ENCODE assay signal across 8 mouse cellular contexts in genomic region chr11:87639206-87639605, GRCm38 (mm10). TPM values are rescaled to one million over a fixed set of nuclear protein-coding genes. Genes with fewer than 3 reads are reported as not detected.
A peak's percentile ranks its signal among the peaks of the same experiment; 100 is the strongest.
DNase-seq lines count a peak whose midpoint lies in the region; ATAC-seq and TF ChIP-seq lines count a peak whose summit lies in the region.

No protein-coding gene starts in this region.

- no peak for TF ChIP-seq CTCF in brain, embryonic 14.5 days (IDR thresholded peaks at IDR 0.05; ENCODE audit: borderline replicate concordance, extremely low read depth, insufficient read depth, insufficient read length)

- WGBS in heart, embryonic 16.5 days: 0% methylated on average over 29 of the region's 29 CpGs

- H3K27ac ChIP-seq in heart, embryonic 16.5 days (ENCODE audit: low read length): 0 out of 2 replicates have a peak overlapping the region, but pooled peaks have one; percentile 54

- peak; percentile 66 for DNase-seq in ES-CJ7 (ENCODE audit: low read depth, low spot score)
- peak; percentile 58 for DNase-seq in brain, embryonic 14.5 days (ENCODE audit: low read depth)
- peak; percentile 77 for DNase-seq in kidney, postnatal 14 days
- peak; percentile 20 for DNase-seq in skeletal muscle tissue, adult 2 months (ENCODE audit: low read depth, low spot score)
- DNase-seq in layer of hippocampus, adult 18-20 months (ENCODE audit: low spot score in 2 of 2): no peak

- no peaks in the 10 kb centered on the region for H3K9me3 ChIP-seq in heart, embryonic 16.5 days (replicated peaks; ENCODE audit: control insufficient read depth, low read length)
- no peaks in the 10 kb centered on the region for H3K9me3 ChIP-seq in megakaryocyte, embryonic 14.5 days

- 0 out of 2 replicates have a peak, but pooled peaks have one; percentile 22 for TF ChIP-seq POLR2A in brain, embryonic 14.5 days (IDR thresholded peaks at IDR 0.05; ENCODE audit: borderline replicate concordance, extremely low read depth, insufficient read depth, insufficient read length, poor library complexity, severe bottlenecking)

- H3K9ac ChIP-seq in heart, embryonic 16.5 days (ENCODE audit: low read length): peak overlapping the region; percentile 81

- peak overlapping the region; percentile 83 for H3K4me2 ChIP-seq in heart, embryonic 16.5 days (ENCODE audit: low read depth, low read length)

- no peaks in the 10 kb centered on the region for H3K27me3 ChIP-seq in heart, embryonic 16.5 days (ENCODE audit: control insufficient read depth, insufficient read depth, low read length)
- H3K27me3 ChIP-seq in megakaryocyte, embryonic 14.5 days (replicated peaks): no peaks in the 10 kb centered on the region

- no peaks in the 10 kb centered on the region for H3K36me3 ChIP-seq in heart, embryonic 16.5 days (ENCODE audit: control insufficient read depth, insufficient read depth)
- H3K36me3 ChIP-seq in megakaryocyte, embryonic 14.5 days (replicated peaks; ENCODE audit: low read length): no peaks in the 10 kb centered on the region

- ATAC-seq in erythroblast, adult 5-6 weeks (replicated peaks; ENCODE audit: low FRiP score, poor library complexity, severe bottlenecking): peak; percentile 96
- peak; percentile 85 for ATAC-seq in heart, embryonic 16.5 days (replicated peaks; ENCODE audit: extremely low read depth, insufficient read depth, low FRiP score)

- H3K4me3 ChIP-seq in heart, embryonic 16.5 days (ENCODE audit: low read length): peak overlapping the region; percentile 61
- peak overlapping the region; percentile 92 for H3K4me3 ChIP-seq in megakaryocyte, embryonic 14.5 days (replicated peaks)

- 0 out of 2 replicates have a peak, but pooled peaks cover 2% of the 10 kb centered on the region for H3K4me1 ChIP-seq in heart, embryonic 16.5 days (ENCODE audit: control insufficient read depth, insufficient read depth, low read length)
- H3K4me1 ChIP-seq in megakaryocyte, embryonic 14.5 days: peaks cover 11% of the 10 kb centered on the region

RNA-seq across cellular contexts. Expression of gene Hsf5, which starts 22.2 kb away (rescaled TPM):
- 0.23 and 0.26 TPM in 2 replicates for polyA plus RNA-seq in brain, embryonic 14.5 days (2012; rRNA removed)
- 0.38 TPM in 1 of 2 replicates, not detected in the other for total RNA-seq in erythroblast, adult 5-6 weeks (2015; ENCODE audit: low replicate concordance)
- not detected in 2 replicates for total RNA-seq in erythroblast, adult 5-6 weeks (2017; ENCODE audit: low replicate concordance)
- polyA plus RNA-seq in heart, embryonic 16.5 days (2015; fragmentation: Nextera tagmentation; extraction: Ambion mirVana): 0.10 and 0.14 TPM in 2 replicates
- polyA plus RNA-seq in megakaryocyte, embryonic 14.5 days (2012; ENCODE audit: insufficient read depth, low replicate concordance): not detected in 2 replicates
- under 1 TPM; 0.47 to 0.66 TPM for total RNA-seq in layer of hippocampus, adult 18-20 months (2021)

RNA-seq across cellular contexts. Expression of gene Rnf43, which starts 23.3 kb away (rescaled TPM):
- 0.87 and 1.4 TPM in 2 replicates for polyA plus RNA-seq in brain, embryonic 14.5 days (2012; rRNA removed)
- total RNA-seq in erythroblast, adult 5-6 weeks (2015; ENCODE audit: low replicate concordance): not detected in 2 replicates
- 0.98 and 1.0 TPM in 2 replicates for total RNA-seq in erythroblast, adult 5-6 weeks (2017; ENCODE audit: low replicate concordance)
- polyA plus RNA-seq in heart, embryonic 16.5 days (2015; fragmentation: Nextera tagmentation; extraction: Ambion mirVana): 2.1 and 2.4 TPM in 2 replicates
- polyA plus RNA-seq in megakaryocyte, embryonic 14.5 days (2012; ENCODE audit: insufficient read depth, low replicate concordance): 1.0 and 2.7 TPM in 2 replicates
- 1 to 10 TPM; 2.5 to 3.1 TPM for total RNA-seq in layer of hippocampus, adult 18-20 months (2021)

RNA-seq across cellular contexts. Expression of gene Mtmr4, which starts 47.2 kb away (rescaled TPM):
- polyA plus RNA-seq in brain, embryonic 14.5 days (2012; rRNA removed): 72.7 and 80.3 TPM in 2 replicates
- 4.0 and 4.2 TPM in 2 replicates for total RNA-seq in erythroblast, adult 5-6 weeks (2015; ENCODE audit: low replicate concordance)
- 4.9 and 6.4 TPM in 2 replicates for total RNA-seq in erythroblast, adult 5-6 weeks (2017; ENCODE audit: low replicate concordance)
- polyA plus RNA-seq in heart, embryonic 16.5 days (2015; fragmentation: Nextera tagmentation; extraction: Ambion mirVana): 14.8 and 16.5 TPM in 2 replicates
- 4.6 and 7.0 TPM in 2 replicates for polyA plus RNA-seq in megakaryocyte, embryonic 14.5 days (2012; ENCODE audit: insufficient read depth, low replicate concordance)
- 10 to 100 TPM; 91.7 to 96.4 TPM for total RNA-seq in layer of hippocampus, adult 18-20 months (2021)

Comparison
In these comparisons a context has a peak if more than half of its experiments do, and no peak if none do; other contexts are left out.
1. DNase-seq: peak in ES-CJ7 (single experiment), brain, embryonic 14.5 days (single experiment), kidney, postnatal 14 days (single experiment) and skeletal muscle tissue, adult 2 months (single experiment); none in layer of hippocampus, adult 18-20 months (0 of 2).